Comparison of ENCODE assay signal across 12 mouse cellular contexts in genomic region chr14:80047368-80048101, GRCm38 (mm10).
A peak's percentile ranks its signal among the peaks of the same experiment; 100 is the strongest.
DNase-seq lines count a peak whose midpoint lies in the region; ATAC-seq and TF ChIP-seq lines count a peak whose summit lies in the region.
"Had no signal": no experiment of that assay in that cellular context is flagged by ENCODE, and none has a peak within 500 bp of the region (broad histone marks: within the 10 kb centered on the region; RNA-seq: fewer than 3 reads in every experiment).

No protein-coding gene starts in this region.

- no peak for TF ChIP-seq POLR2A in CH12.LX (IDR thresholded peaks at IDR 0.05; ENCODE audit: low read depth, low read length)
- TF ChIP-seq POLR2A in cerebellum, adult 2 months (IDR thresholded peaks at IDR 0.05; ENCODE audit: borderline replicate concordance, insufficient read depth, low read length) = no peak

- dilution Hi-C loops in CH12.LX (cut with MboI; ENCODE audit: extremely low pct_ligation_motif_present, extremely low pct_unique_long_range_greater_than_20kb, low sequenced_read_pairs) = no loop called here

- TF ChIP-seq CTCF in CH12.LX (conservative IDR thresholded peaks at IDR 0.05 in 1 of 2, IDR thresholded peaks at IDR 0.05 in 1 of 2; ENCODE audit: low read depth in 2 of 2, low read length in 2 of 2) = peak in 1 of 2 experiments; percentile 23; a peak in 1 of 4 replicates
- TF ChIP-seq CTCF in lung, postnatal 0 days (IDR thresholded peaks at IDR 0.05) = no peak
- no peak for TF ChIP-seq CTCF in cerebellum, adult 2 months (IDR thresholded peaks at IDR 0.05; ENCODE audit: borderline replicate concordance, insufficient read depth, low read depth, low read length)

- TF ChIP-seq EP300 in CH12.LX (IDR thresholded peaks at IDR 0.05; ENCODE audit: low read length) = no peak
- no peak for TF ChIP-seq EP300 in lung, postnatal 0 days (IDR thresholded peaks at IDR 0.05)

- H3K27ac ChIP-seq in embryonic facial prominence, embryonic 14.5 days (replicated peaks; ENCODE audit: low read depth, low read length) = no peak overlapping the region
- no peak overlapping the region for H3K27ac ChIP-seq in embryonic facial prominence, embryonic 10.5 days (replicated peaks)
- H3K27ac ChIP-seq in kidney, embryonic 15.5 days = 0 out of 2 replicates have a peak overlapping the region, but pooled peaks have one; percentile 45
- H3K27ac ChIP-seq in CH12.LX (ENCODE audit: insufficient read depth, low read depth) = no peak overlapping the region
- no peak overlapping the region for H3K27ac ChIP-seq in lung, postnatal 0 days (ENCODE audit: low read length)
- H3K27ac ChIP-seq in cerebellum, adult 2 months (ENCODE audit: insufficient read depth, low read length) = no peak overlapping the region
- H3K27ac ChIP-seq: hindbrain, embryonic 15.5 days; lung, embryonic 15.5 days; neural tube, embryonic 12.5 days had no signal

- peak; percentile 21 for TF ChIP-seq RAD21 in CH12.LX (IDR thresholded peaks at IDR 0.05; ENCODE audit: low read depth, low read length)

- H3K9me3 ChIP-seq in embryonic facial prominence, embryonic 14.5 days (ENCODE audit: control insufficient read depth, low read length) = no peaks in the 10 kb centered on the region
- H3K9me3 ChIP-seq in embryonic facial prominence, embryonic 10.5 days = no peaks in the 10 kb centered on the region
- no peaks in the 10 kb centered on the region for H3K9me3 ChIP-seq in kidney, embryonic 15.5 days (replicated peaks)
- no peaks in the 10 kb centered on the region for H3K9me3 ChIP-seq in CH12.LX (replicated peaks; ENCODE audit: low read length)
- no peaks in the 10 kb centered on the region for H3K9me3 ChIP-seq in lung, postnatal 0 days (ENCODE audit: low read length)
- H3K9me3 ChIP-seq: hindbrain, embryonic 15.5 days; lung, embryonic 15.5 days; neural tube, embryonic 12.5 days had no signal

- H3K4me3 ChIP-seq in embryonic facial prominence, embryonic 14.5 days (ENCODE audit: low read depth, low read length) = no peak overlapping the region
- H3K4me3 ChIP-seq in embryonic facial prominence, embryonic 10.5 days = no peak overlapping the region
- no peak overlapping the region for H3K4me3 ChIP-seq in kidney, embryonic 15.5 days (replicated peaks)
- no peak overlapping the region for H3K4me3 ChIP-seq in CH12.LX (replicated peaks in 1 of 3; ENCODE audit: low read depth in 2 of 3, low read length in 2 of 3, poor library complexity in 1 of 3)
- H3K4me3 ChIP-seq in lung, postnatal 0 days (ENCODE audit: low read depth, low read length) = no peak overlapping the region
- H3K4me3 ChIP-seq in cerebellum, adult 2 months (replicated peaks; ENCODE audit: insufficient read depth, low read depth, low read length) = no peak overlapping the region
- H3K4me3 ChIP-seq: hindbrain, embryonic 15.5 days; lung, embryonic 15.5 days; neural tube, embryonic 12.5 days had no signal

- ATAC-seq in embryonic facial prominence, embryonic 14.5 days (ENCODE audit: low read depth) = no peak
- ATAC-seq in kidney, embryonic 15.5 days (replicated peaks; ENCODE audit: low FRiP score) = peak; percentile 76; the same call in 1 of the 2 replicates
- ATAC-seq in lung, postnatal 0 days = no peak

- WGBS in embryonic facial prominence, embryonic 14.5 days = 36% methylated on average over 5 of the region's 5 CpGs
- 43% methylated on average over 5 of the region's 5 CpGs for WGBS in embryonic facial prominence, embryonic 10.5 days
- 42% methylated on average over 5 of the region's 5 CpGs for WGBS in kidney, embryonic 15.5 days
- 51% methylated on average over 5 of the region's 5 CpGs for WGBS in lung, postnatal 0 days
- 50% methylated on average over 5 of the region's 5 CpGs for WGBS in cerebellum, adult 2 months

- no peaks in the 10 kb centered on the region for H3K4me1 ChIP-seq in embryonic facial prominence, embryonic 14.5 days (ENCODE audit: control insufficient read depth, insufficient read depth, low read length)
- H3K4me1 ChIP-seq in embryonic facial prominence, embryonic 10.5 days = 0 out of 2 replicates have a peak, but pooled peaks cover 5% of the 10 kb centered on the region
- H3K4me1 ChIP-seq in kidney, embryonic 15.5 days = peaks cover 15% of the 10 kb centered on the region
- no peaks in the 10 kb centered on the region for H3K4me1 ChIP-seq in CH12.LX (ENCODE audit: control insufficient read depth in 1 of 2, insufficient read depth in 2 of 2)
- no peaks in the 10 kb centered on the region for H3K4me1 ChIP-seq in lung, postnatal 0 days (ENCODE audit: insufficient read depth, low read depth, low read length)
- no peaks in the 10 kb centered on the region for H3K4me1 ChIP-seq in cerebellum, adult 2 months (ENCODE audit: control insufficient read depth, insufficient read depth, low read length)
- H3K4me1 ChIP-seq: lung, embryonic 15.5 days had no signal

- H3K4me2 ChIP-seq in embryonic facial prominence, embryonic 14.5 days (ENCODE audit: low read depth, low read length) = no peak overlapping the region
- H3K4me2 ChIP-seq in kidney, embryonic 15.5 days = no peak overlapping the region
- H3K4me2 ChIP-seq in CH12.LX (ENCODE audit: insufficient read depth, low read depth, poor library complexity, severe bottlenecking) = no peak overlapping the region
- H3K4me2 ChIP-seq in lung, postnatal 0 days (replicated peaks; ENCODE audit: low read depth, low read length) = no peak overlapping the region
- H3K4me2 ChIP-seq: hindbrain, embryonic 15.5 days; lung, embryonic 15.5 days; neural tube, embryonic 12.5 days had no signal

- H3K27me3 ChIP-seq in embryonic facial prominence, embryonic 14.5 days (replicated peaks; ENCODE audit: control insufficient read depth, insufficient read depth, low read length) = no peaks in the 10 kb centered on the region
- no peaks in the 10 kb centered on the region for H3K27me3 ChIP-seq in embryonic facial prominence, embryonic 10.5 days (replicated peaks; ENCODE audit: low read depth, poor library complexity, severe bottlenecking)
- H3K27me3 ChIP-seq in kidney, embryonic 15.5 days = no peaks in the 10 kb centered on the region
- H3K27me3 ChIP-seq in CH12.LX (replicated peaks) = no peaks in the 10 kb centered on the region
- H3K27me3 ChIP-seq in lung, postnatal 0 days (replicated peaks; ENCODE audit: insufficient read depth, low read length) = no peaks in the 10 kb centered on the region
- no peaks in the 10 kb centered on the region for H3K27me3 ChIP-seq in cerebellum, adult 2 months (ENCODE audit: control insufficient read depth, insufficient read depth, low read length)
- H3K27me3 ChIP-seq: hindbrain, embryonic 15.5 days; lung, embryonic 15.5 days; neural tube, embryonic 12.5 days had no signal

- in situ Hi-C loops in CH12.LX (cut with MboI; ENCODE audit: low pct_ligation_motif_present, low pct_unique_long_range_greater_than_20kb, low sequenced_read_pairs) = no loop called here

- DNase-seq in embryonic facial prominence, embryonic 14.5 days (ENCODE audit: low spot score) = peak; percentile 28
- no peak for DNase-seq in embryonic facial prominence, embryonic 10.5 days (ENCODE audit: low spot score)
- DNase-seq in kidney, adult 8-10 months = no peak
- DNase-seq in CH12.LX (ENCODE audit: extremely low read depth) = no peak
- peak; percentile 24 for DNase-seq in mesoderm, embryonic 11.5 days (ENCODE audit: low read depth, low spot score)
- no peak for DNase-seq in lung, postnatal 0 days (ENCODE audit: low spot score)
- no peak for DNase-seq in cerebellum, adult 2 months
- DNase-seq: cerebellum, adult 11 months had no signal

- no peaks in the 10 kb centered on the region for H3K36me3 ChIP-seq in embryonic facial prominence, embryonic 14.5 days (ENCODE audit: control insufficient read depth, insufficient read depth, low read length)
- no peaks in the 10 kb centered on the region for H3K36me3 ChIP-seq in embryonic facial prominence, embryonic 10.5 days (replicated peaks)
- no peaks in the 10 kb centered on the region for H3K36me3 ChIP-seq in kidney, embryonic 15.5 days
- H3K36me3 ChIP-seq in CH12.LX (replicated peaks in 1 of 2; ENCODE audit: control insufficient read depth in 1 of 2, insufficient read depth in 1 of 2, low read length in 1 of 2) = no peaks in the 10 kb centered on the region
- H3K36me3 ChIP-seq in lung, postnatal 0 days (ENCODE audit: insufficient read depth, low read length) = no peaks in the 10 kb centered on the region
- H3K36me3 ChIP-seq: hindbrain, embryonic 15.5 days; lung, embryonic 15.5 days; neural tube, embryonic 12.5 days had no signal

- H3K79me2 ChIP-seq in CH12.LX (replicated peaks; ENCODE audit: control insufficient read depth, extremely low read depth, insufficient read depth, poor library complexity, severe bottlenecking) = no peaks in the 10 kb centered on the region

- no peak overlapping the region for H3K9ac ChIP-seq in embryonic facial prominence, embryonic 14.5 days (ENCODE audit: low read depth, low read length)
- no peak overlapping the region for H3K9ac ChIP-seq in kidney, embryonic 15.5 days
- no peak overlapping the region for H3K9ac ChIP-seq in CH12.LX (ENCODE audit: insufficient read depth, low read depth)
- no peak overlapping the region for H3K9ac ChIP-seq in lung, postnatal 0 days (replicated peaks; ENCODE audit: low read depth)
- H3K9ac ChIP-seq: hindbrain, embryonic 15.5 days; lung, embryonic 15.5 days; neural tube, embryonic 12.5 days had no signal

TF ChIP-seq in CH12.LX, 34 proteins besides CTCF, POLR2A, EP300 and RAD21:
- TF ChIP-seq CHD2 (IDR thresholded peaks at IDR 0.05; ENCODE audit: low read length) (no peak), TCF12 (IDR thresholded peaks at IDR 0.05; ENCODE audit: low read depth, low read length) (no peak), MEF2A (IDR thresholded peaks at IDR 0.05; ENCODE audit: borderline replicate concordance, low read depth, low read length) (no peak), KAT2A (IDR thresholded peaks at IDR 0.05; ENCODE audit: insufficient replicate concordance, low read length) (no peak), USF1 (IDR thresholded peaks at IDR 0.05; ENCODE audit: low read depth, low read length) (no peak), GABPA (IDR thresholded peaks at IDR 0.05; ENCODE audit: insufficient replicate concordance, low read depth, low read length) (no peak)

Comparison
In these comparisons a context has a peak if more than half of its experiments do, and no peak if none do; other contexts are left out.
1. DNase-seq: peak in embryonic facial prominence, embryonic 14.5 days (single experiment) and mesoderm, embryonic 11.5 days (single experiment); none in embryonic facial prominence, embryonic 10.5 days (single experiment), kidney, adult 8-10 months (0 of 2), CH12.LX (single experiment), lung, postnatal 0 days (single experiment) and cerebellum, adult 2 months (0 of 2).